Mouse (Mus musculus) heart, embryonic 16.5 days (tissue): Measurements from ENCODE around the gene Chmp6. TPM values are rescaled to one million over a fixed set of nuclear protein-coding genes. Genes with fewer than 3 reads are reported as not detected.

Source experiments
- ATAC-seq: fragments of 200-750 bp; cut with Nextera tagmentation; replicated peaks from 2 replicates; pipeline ENCODE4 v1.8.0; 2017; ENCODE audit warnings: moderate number of reproducible peaks; ENCODE audit not compliant: insufficient read depth, low FRiP score; ENCODE audit errors: extremely low read depth
- H3K27ac ChIP-seq: fragments of 300-500 bp; sonication (generic); 2 replicates; pipeline ENCODE4 v1.5.1; 2014; ENCODE audit warnings: mild to moderate bottlenecking, low read length, control low read depth, moderate library complexity
- H3K27me3 ChIP-seq: fragments of 300-500 bp; sonication (generic); 2 replicates; pipeline ENCODE4 v1.6.1; 2014; ENCODE audit warnings: low read length, mixed read lengths; ENCODE audit not compliant: control insufficient read depth, insufficient read depth
- H3K36me3 ChIP-seq: fragments of 300-500 bp; sonication (generic); 2 replicates; pipeline ENCODE4 v1.6.1; 2014; ENCODE audit not compliant: control insufficient read depth, insufficient read depth
- H3K4me1 ChIP-seq: fragments of 300-500 bp; sonication (generic); 2 replicates; pipeline ENCODE4 v1.6.1; 2014; ENCODE audit warnings: low read length, mixed read lengths; ENCODE audit not compliant: control insufficient read depth, insufficient read depth
- H3K4me2 ChIP-seq: fragments of 300-500 bp; sonication (generic); 2 replicates; pipeline ENCODE4 v1.6.1; 2014; ENCODE audit warnings: low read depth, mild to moderate bottlenecking, control low read depth, low read length
- H3K4me3 ChIP-seq: fragments of 300-500 bp; sonication (generic); 2 replicates; pipeline ENCODE4 v1.5.1; 2014; ENCODE audit warnings: mild to moderate bottlenecking, control low read depth, low read length
- H3K9ac ChIP-seq: fragments of 300-500 bp; sonication (generic); 2 replicates; pipeline ENCODE4 v1.6.1; 2014; ENCODE audit warnings: low read length, control low read depth
- H3K9me3 ChIP-seq: fragments of 300-500 bp; sonication (generic); replicated peaks from 2 replicates; pipeline ENCODE4 v1.6.1; 2016; ENCODE audit warnings: low read length; ENCODE audit not compliant: control insufficient read depth
- WGBS: fragments of 180-500 bp; shearing (Covaris S2); extraction: QIAGEN DNeasy Blood & Tissue Kit; methylation state at CpG from one replicate; pipeline ENCODE4 v1.1.7; 2014; 5-methylcytosine and 5-hydroxymethylcytosine counted together
- polyA plus RNA-seq: library from polyadenylated mRNA; unstranded; fragments of >200 nt; fragmentation: Nextera tagmentation; extraction: Ambion mirVana; gene quantifications from 2 replicates; pipeline ENCODE4 v1.2.1, GENCODE M21; 2015

Chmp6 gene
- polyA plus RNA-seq, 1 experiment from 2014 or later, result 69.8 TPM

GRCm38 (mm10) chr11:119915666-119916065, 2.4 kb downstream of the Chmp6 start:
- 67% methylated on average over 9 of the region's 9 CpGs for WGBS
- no peak for ATAC-seq
- H3K4me3 ChIP-seq, result no peak overlapping the region
- H3K9me3 ChIP-seq, result no peaks in the 10 kb centered on the region
- H3K27ac ChIP-seq, result no peak overlapping the region
- H3K27me3 ChIP-seq, result no peaks in the 10 kb centered on the region
- peaks cover 28% of the 10 kb centered on the region for H3K36me3 ChIP-seq
- H3K9ac ChIP-seq, result peak overlapping the region; percentile 3; the same call in 1 of the 2 replicates
- H3K4me2 ChIP-seq, result no peak overlapping the region; the same call in 1 of the 2 replicates
- peaks cover 25% of the 10 kb centered on the region for H3K4me1 ChIP-seq

GRCm38 (mm10) chr11:119916102-119916790, 3.0 kb downstream of the Chmp6 start:
- Histone ChIP-seq H3K9me3 (no peaks in the 10 kb centered on the region), H3K36me3 (peaks cover 28% of the 10 kb centered on the region), H3K4me2 (peak overlapping the region; percentile 28; the same call in 1 of the 2 replicates), H3K27me3 (no peaks in the 10 kb centered on the region), H3K9ac (no peak overlapping the region), H3K4me1 (peaks cover 25% of the 10 kb centered on the region), H3K4me3 (no peak overlapping the region), H3K27ac (no peak overlapping the region)
- ATAC-seq, result peak; percentile 34
- WGBS, result 71% methylated on average over 15 of the region's 15 CpGs

- H3K4me3 ChIP-seq, result no peak overlapping the region
- peaks cover 28% of the 10 kb centered on the region for H3K36me3 ChIP-seq
- H3K27me3 ChIP-seq, result no peaks in the 10 kb centered on the region
- no peak overlapping the region for H3K27ac ChIP-seq
- no peak overlapping the region for H3K4me2 ChIP-seq
- H3K9me3 ChIP-seq, result no peaks in the 10 kb centered on the region
- H3K9ac ChIP-seq, result no peak overlapping the region
- 81% methylated on average over 21 of the region's 21 CpGs for WGBS
- no peak for ATAC-seq
- peaks cover 25% of the 10 kb centered on the region for H3K4me1 ChIP-seq
Observed at GRCm38 (mm10) chr11:119916834-119917469, 3.7 kb downstream of the Chmp6 start.

- WGBS, result 86% methylated on average over 7 of the region's 7 CpGs
- H3K36me3 ChIP-seq, result peaks cover 28% of the 10 kb centered on the region
- H3K9me3 ChIP-seq, result no peaks in the 10 kb centered on the region
- H3K27ac ChIP-seq, result no peak overlapping the region
- no peak overlapping the region for H3K9ac ChIP-seq
- no peak for ATAC-seq
- H3K4me2 ChIP-seq, result no peak overlapping the region
- no peaks in the 10 kb centered on the region for H3K27me3 ChIP-seq
- H3K4me3 ChIP-seq, result no peak overlapping the region
- peaks cover 20% of the 10 kb centered on the region for H3K4me1 ChIP-seq
Observed at GRCm38 (mm10) chr11:119918521-119918920, 5.3 kb downstream of the Chmp6 start.

GRCm38 (mm10) chr11:119919432-119919831, 6.2 kb downstream of the Chmp6 start:
- Histone ChIP-seq H3K27me3 (no peaks in the 10 kb centered on the region), H3K9ac (no peak overlapping the region), H3K4me2 (no peak overlapping the region), H3K36me3 (peaks cover 28% of the 10 kb centered on the region), H3K4me3 (no peak overlapping the region), H3K9me3 (no peaks in the 10 kb centered on the region), H3K4me1 (peaks cover 18% of the 10 kb centered on the region), H3K27ac (no peak overlapping the region)
- ATAC-seq, result no peak
- WGBS, result 87% methylated on average over 4 of the region's 4 CpGs

GRCm38 (mm10) chr11:119919897-119920296, 6.7 kb downstream of the Chmp6 start:
- 70% methylated on average over 8 of the region's 8 CpGs for WGBS
- ATAC-seq, result no peak
- no peaks in the 10 kb centered on the region for H3K9me3 ChIP-seq
- peaks cover 13% of the 10 kb centered on the region for H3K4me1 ChIP-seq
- peaks cover 28% of the 10 kb centered on the region for H3K36me3 ChIP-seq
- no peaks in the 10 kb centered on the region for H3K27me3 ChIP-seq
- no peak overlapping the region for H3K27ac ChIP-seq
- no peak overlapping the region for H3K4me2 ChIP-seq
- no peak overlapping the region for H3K9ac ChIP-seq
- no peak overlapping the region for H3K4me3 ChIP-seq

- ATAC-seq, result no peak
- Histone ChIP-seq H3K4me3 (no peak overlapping the region), H3K36me3 (peaks cover 28% of the 10 kb centered on the region), H3K9me3 (no peaks in the 10 kb centered on the region), H3K4me2 (no peak overlapping the region), H3K27ac (no peak overlapping the region), H3K4me1 (peaks cover 6% of the 10 kb centered on the region; the same call in 1 of the 2 replicates), H3K27me3 (no peaks in the 10 kb centered on the region), H3K9ac (no peak overlapping the region)
- WGBS, result 88% methylated on average over 5 of the region's 5 CpGs
Observed at GRCm38 (mm10) chr11:119920668-119921067, 7.4 kb downstream of the Chmp6 start.

GRCm38 (mm10) chr11:119925176-119925575, 11.9 kb downstream of the Chmp6 start:
- Histone ChIP-seq H3K4me2 (no peak overlapping the region), H3K9ac (no peak overlapping the region), H3K4me1 (no peaks in the 10 kb centered on the region), H3K4me3 (no peak overlapping the region), H3K27me3 (no peaks in the 10 kb centered on the region), H3K27ac (no peak overlapping the region), H3K9me3 (no peaks in the 10 kb centered on the region), H3K36me3 (no peaks in the 10 kb centered on the region)
- WGBS, result 71% methylated on average over 5 of the region's 5 CpGs
- ATAC-seq, result no peak

GRCm38 (mm10) chr11:119926762-119927161, 13.5 kb downstream of the Chmp6 start:
- H3K4me1 ChIP-seq, result no peaks in the 10 kb centered on the region
- 72% methylated on average over 5 of the region's 5 CpGs for WGBS
- H3K9me3 ChIP-seq, result no peaks in the 10 kb centered on the region; the same call in 1 of the 2 replicates
- H3K4me2 ChIP-seq, result no peak overlapping the region
- H3K4me3 ChIP-seq, result no peak overlapping the region
- H3K27me3 ChIP-seq, result no peaks in the 10 kb centered on the region
- no peaks in the 10 kb centered on the region for H3K36me3 ChIP-seq
- H3K9ac ChIP-seq, result no peak overlapping the region
- no peak overlapping the region for H3K27ac ChIP-seq
- ATAC-seq, result no peak
